Mouse (Mus musculus) left cerebral cortex, postnatal 4 days (tissue): ENCODE results near the gene Cpvl. TPM values are rescaled to one million over a fixed set of nuclear protein-coding genes. Genes with fewer than 3 reads are reported as not detected.

ENCODE experiments used
- total RNA-seq, 2 experiments: library from RNA; stranded (reverse); gene quantifications; 2 replicates each; pipeline ENCODE4 v1.2.3; 2021

Gene Cpvl
- total RNA-seq, 2 experiments from 2014 or later, result not detected

Other genes starting within 250 kb of the Cpvl start
- 10 to 100 TPM; 32.0 to 38.3 TPM for gene Tril, start 157.8 kb downstream of the Cpvl start, total RNA-seq
- gene Chn2, start 60.9 kb upstream of the Cpvl start, total RNA-seq, result 10 to 100 TPM; 55.6 to 57.5 TPM